Mouse (Mus musculus) T-cell, adult 2 months (primary cell): ENCODE results near the gene Sox21.
A peak's percentile ranks its signal among the peaks of the same experiment; 100 is the strongest.

Experiments
- DNase-seq: peaks from one replicate; pipeline ENCODE4 v3.0.0; 2022; ENCODE audit warnings: low spot score

The Sox21 gene

GRCm38 (mm10) chr14:118225061-118225743 is 11.6 kb downstream of the Sox21 start:
- no peak for DNase-seq

- DNase-seq = no peak
These were observed 15.9 kb downstream of the Sox21 start for GRCm38 (mm10) chr14:118220885-118221284.

- DNase-seq = no peak
These were observed 20.0 kb downstream of the Sox21 start for GRCm38 (mm10) chr14:118216826-118217225.

GRCm38 (mm10) chr14:118212188-118212804 is 24.5 kb downstream of the Sox21 start:
- DNase-seq = no peak

- DNase-seq = no peak
These were observed 27.2 kb downstream of the Sox21 start for GRCm38 (mm10) chr14:118209642-118210041.

GRCm38 (mm10) chr14:118207347-118207746 is 29.5 kb downstream of the Sox21 start:
- no peak for DNase-seq

GRCm38 (mm10) chr14:118203031-118203430 is 33.8 kb downstream of the Sox21 start:
- peak; percentile 49 for DNase-seq

GRCm38 (mm10) chr14:118202006-118202405 is 34.8 kb downstream of the Sox21 start:
- no peak for DNase-seq

- DNase-seq = no peak
These were observed 36.1 kb downstream of the Sox21 start for GRCm38 (mm10) chr14:118200731-118201130.

- DNase-seq = no peak
These were observed 39.8 kb downstream of the Sox21 start for GRCm38 (mm10) chr14:118197063-118197462.

GRCm38 (mm10) chr14:118194219-118194914 is 42.5 kb downstream of the Sox21 start:
- no peak for DNase-seq

- no peak for DNase-seq
These were observed 43.2 kb downstream of the Sox21 start for GRCm38 (mm10) chr14:118193663-118194062.

- DNase-seq = no peak
These were observed 43.7 kb downstream of the Sox21 start for GRCm38 (mm10) chr14:118193001-118193628.

GRCm38 (mm10) chr14:118191442-118191841 is 45.4 kb downstream of the Sox21 start:
- DNase-seq = no peak
